Mouse (Mus musculus) left cerebral cortex, adult 8-10 months (tissue): ENCODE results near the gene Plce1. TPM values are rescaled to one million over a fixed set of nuclear protein-coding genes. Genes with fewer than 3 reads are reported as not detected.
"Not testable (repeated sequence)": the region's sequence is repeated elsewhere in the genome, so short reads cannot be mapped to it uniquely, and the experiment has no call there.

Experiments
- DNase-seq, 2 experiments: peaks; one replicate each; pipeline ENCODE4 v3.0.0; 2022; ENCODE audit warnings: low spot score in 2 of 2
- total RNA-seq, 4 experiments: library from RNA; stranded (reverse); gene quantifications; 2 replicates each; pipeline ENCODE4 v1.2.4; 2022

Gene Plce1
- total RNA-seq, 4 experiments from 2014 or later, result 6.1 to 12.6 (median 8.8) TPM

GRCm38 (mm10) chr19:38632251-38632650 lies 151.3 kb downstream of the Plce1 start:
- no peak for DNase-seq

GRCm38 (mm10) chr19:38633306-38633705 lies 152.4 kb downstream of the Plce1 start:
- no peak for DNase-seq

GRCm38 (mm10) chr19:38639050-38639449 lies 158.1 kb downstream of the Plce1 start:
- no peak for DNase-seq

- no peak for DNase-seq
Measured at GRCm38 (mm10) chr19:38639805-38640204, 158.9 kb downstream of the Plce1 start.

DNA sequence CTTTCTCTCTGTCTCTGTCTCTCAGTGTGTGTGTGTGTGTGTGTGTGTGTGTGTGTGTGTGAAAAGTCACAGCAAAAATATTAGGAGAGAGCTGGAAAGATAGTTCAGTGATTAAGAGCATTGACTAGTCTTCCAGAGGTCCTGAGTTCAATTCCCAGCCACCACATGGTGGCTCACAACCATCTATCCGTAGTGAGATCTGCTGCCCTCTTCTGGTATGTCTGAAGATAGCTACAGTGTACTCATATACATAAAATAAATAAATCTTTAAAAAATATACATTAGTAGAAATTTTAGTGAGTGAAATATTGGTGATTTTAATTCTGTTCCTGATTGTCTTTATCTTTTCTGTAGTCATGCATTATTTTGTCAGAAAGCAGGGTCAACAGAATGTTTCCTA lies 161.6 kb downstream of the Plce1 start:
- DNase-seq, result not testable (repeated sequence)

- DNase-seq, result no peak
Measured at GRCm38 (mm10) chr19:38644871-38645595, 164.1 kb downstream of the Plce1 start.

- DNase-seq, result no peak
Measured at GRCm38 (mm10) chr19:38657980-38658379, 177.1 kb downstream of the Plce1 start.

GRCm38 (mm10) chr19:38665398-38665797 lies 184.5 kb downstream of the Plce1 start:
- no peak for DNase-seq

DNA sequence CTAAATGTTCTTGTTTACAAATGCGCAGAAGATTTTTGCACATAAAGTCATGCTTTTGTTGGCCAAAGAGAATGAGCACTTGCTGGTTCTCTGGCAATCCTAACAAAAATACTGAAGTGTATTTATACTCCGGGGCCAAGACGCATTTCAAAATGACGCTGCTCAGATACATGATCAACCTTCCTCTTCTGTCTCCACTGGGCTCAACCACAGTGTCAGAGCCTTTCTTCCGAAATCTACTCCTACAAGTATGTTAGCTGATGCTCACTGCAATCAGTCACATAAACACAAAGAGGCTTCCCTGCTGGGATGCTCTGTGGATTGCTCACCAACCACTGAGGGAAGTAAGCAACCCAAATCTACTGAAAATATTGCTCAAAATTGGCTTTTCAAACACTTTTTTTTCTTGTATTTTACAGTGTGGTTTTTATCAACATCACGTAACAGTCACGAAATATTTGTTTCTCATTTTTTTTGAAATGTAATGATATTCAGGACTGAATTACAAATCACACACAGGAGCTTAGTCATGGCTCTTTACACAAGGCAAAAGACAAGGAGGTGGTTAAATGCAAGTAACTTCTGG lies 191.2 kb downstream of the Plce1 start:
- no peak for DNase-seq

- DNase-seq, result no peak
Measured at GRCm38 (mm10) chr19:38673936-38674335, 193.0 kb downstream of the Plce1 start.

- no peak for DNase-seq
Measured at GRCm38 (mm10) chr19:38678655-38679054, 197.7 kb downstream of the Plce1 start.

DNA sequence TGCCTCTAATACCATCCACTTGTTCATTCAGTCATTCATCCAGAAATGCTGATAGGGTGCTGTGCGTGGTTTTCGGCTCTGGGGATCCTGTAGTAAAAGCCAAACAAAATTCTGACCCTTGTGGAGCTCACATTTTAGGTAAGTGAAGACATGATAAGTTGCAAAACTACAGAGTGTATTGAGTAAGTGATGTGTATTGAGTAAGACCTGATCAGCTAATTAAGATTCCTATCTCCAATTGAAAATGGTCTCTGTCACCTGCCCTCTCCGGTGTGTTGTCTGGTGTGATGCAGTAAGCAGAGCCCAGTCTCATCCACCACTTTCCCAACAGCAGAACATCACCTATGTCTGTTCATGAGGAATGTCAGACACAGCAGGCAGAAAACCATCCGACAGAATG lies 198.6 kb downstream of the Plce1 start:
- DNase-seq, result no peak

DNA sequence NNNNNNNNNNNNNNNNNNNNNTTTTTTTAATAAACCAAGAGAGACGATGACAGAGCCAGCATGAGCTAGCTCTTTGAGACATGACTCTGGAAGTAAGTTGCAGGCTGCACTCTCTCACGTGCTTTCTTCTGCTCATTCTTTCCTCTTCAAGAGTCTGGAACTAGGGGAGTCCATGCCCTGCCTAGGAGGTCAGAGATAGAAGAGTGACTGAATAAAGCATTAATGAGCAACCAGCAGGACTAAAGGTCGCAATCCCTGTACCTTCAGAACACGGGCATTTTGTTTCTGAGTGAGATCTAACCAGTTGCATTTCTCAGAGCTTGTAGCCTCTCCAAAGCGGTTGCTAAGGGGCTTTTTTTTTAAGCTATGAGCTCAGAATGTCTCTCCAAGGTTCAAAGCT lies 206.4 kb downstream of the Plce1 start:
- no peak for DNase-seq

DNA sequence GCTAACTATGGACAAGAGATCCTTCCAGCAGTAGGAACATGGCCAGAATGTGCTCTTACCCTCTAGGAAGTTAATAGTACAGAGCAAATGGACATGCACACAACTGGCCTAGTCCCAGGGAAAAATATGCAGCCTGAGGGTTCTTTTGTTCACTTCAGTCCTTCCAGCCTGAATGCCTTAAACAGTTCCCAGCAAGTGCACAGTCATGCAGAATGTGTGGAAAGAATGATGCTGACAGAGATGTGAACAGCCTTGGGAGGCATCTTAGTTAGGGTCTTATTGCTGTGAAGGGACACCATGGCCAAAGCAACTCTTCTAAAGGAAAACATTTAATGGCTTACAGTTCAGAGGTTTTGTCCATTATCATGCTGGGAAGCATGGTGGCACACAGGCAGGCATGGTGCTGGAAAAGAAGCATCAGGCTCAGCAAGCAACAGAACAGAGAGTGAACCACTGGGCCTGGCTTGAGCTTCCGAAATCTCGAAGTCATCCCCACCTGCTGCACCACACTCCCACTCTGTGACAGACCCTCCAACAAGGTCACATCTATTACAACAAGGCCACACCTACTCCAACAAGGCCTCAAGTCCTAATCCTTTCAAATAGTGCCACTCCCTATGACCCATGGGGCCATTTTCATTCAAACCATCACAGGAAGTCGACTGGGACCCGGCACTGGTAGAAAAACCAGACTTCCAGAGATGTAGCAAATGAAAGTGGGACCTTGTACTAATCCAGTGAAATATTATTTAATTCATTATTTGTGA lies 208.0 kb downstream of the Plce1 start:
- DNase-seq, result no peak

- no peak for DNase-seq
Measured at GRCm38 (mm10) chr19:38690276-38690675, 209.4 kb downstream of the Plce1 start.

DNA sequence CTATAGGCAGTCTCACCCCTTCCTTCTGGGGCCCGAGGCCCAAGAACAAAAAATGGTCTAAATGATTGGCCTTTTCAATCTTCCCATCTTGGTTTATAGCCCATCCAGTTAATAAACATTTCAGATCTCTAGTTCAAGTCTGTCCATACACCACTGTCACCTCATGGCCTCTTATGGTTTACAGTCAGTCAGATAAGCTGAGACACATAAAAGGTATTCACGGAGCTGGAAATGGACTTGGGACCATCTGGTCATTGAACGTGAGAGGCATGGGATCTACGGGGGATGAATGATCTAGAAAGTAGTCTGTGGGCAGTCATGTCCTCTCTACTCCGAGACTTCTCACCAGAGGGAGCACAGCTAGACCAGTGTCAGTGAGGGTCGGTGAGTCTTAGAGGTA lies 210.6 kb downstream of the Plce1 start:
- no peak for DNase-seq

- no peak for DNase-seq
Measured at GRCm38 (mm10) chr19:38693331-38693730, 212.4 kb downstream of the Plce1 start.

DNA sequence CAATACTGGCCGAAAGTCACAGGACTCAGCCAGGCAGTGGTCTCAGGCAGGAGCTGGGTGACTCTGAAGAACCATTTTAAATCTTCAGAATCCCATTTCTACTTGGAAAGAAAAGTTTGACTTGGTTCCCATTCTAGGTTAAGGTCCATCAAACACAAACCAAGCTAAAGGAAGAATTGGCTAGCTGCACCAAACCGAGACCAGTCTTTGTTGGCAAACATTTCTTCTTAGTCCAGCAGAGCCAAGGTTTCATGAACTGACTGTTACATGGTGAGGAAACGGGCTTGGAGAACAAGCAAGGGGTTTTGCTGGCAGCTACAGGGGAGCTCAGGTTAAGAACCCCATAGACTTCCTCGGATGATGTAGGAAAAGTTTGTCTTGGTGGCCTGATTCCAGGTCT lies 212.9 kb downstream of the Plce1 start:
- DNase-seq, result no peak

DNA sequence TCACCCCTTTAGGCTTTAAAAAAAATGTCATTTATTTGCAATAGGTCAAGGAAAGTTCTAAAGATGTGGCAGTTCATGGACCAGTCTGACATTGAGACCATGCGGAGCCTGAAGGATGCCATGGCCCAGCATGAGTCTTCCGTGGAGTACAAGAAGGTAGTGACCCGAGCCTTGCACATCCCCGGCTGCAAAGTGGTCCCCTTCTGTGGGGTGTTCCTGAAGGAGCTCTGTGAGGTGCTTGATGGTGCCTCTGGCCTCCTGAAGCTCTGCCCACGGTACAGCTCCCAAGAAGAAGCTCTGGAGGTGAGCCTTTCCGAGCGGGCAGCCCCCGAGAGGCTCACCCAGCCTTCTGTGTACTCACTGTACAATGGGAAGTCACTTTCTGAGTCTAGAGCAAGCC lies 220.9 kb downstream of the Plce1 start:
- no peak for DNase-seq

DNA sequence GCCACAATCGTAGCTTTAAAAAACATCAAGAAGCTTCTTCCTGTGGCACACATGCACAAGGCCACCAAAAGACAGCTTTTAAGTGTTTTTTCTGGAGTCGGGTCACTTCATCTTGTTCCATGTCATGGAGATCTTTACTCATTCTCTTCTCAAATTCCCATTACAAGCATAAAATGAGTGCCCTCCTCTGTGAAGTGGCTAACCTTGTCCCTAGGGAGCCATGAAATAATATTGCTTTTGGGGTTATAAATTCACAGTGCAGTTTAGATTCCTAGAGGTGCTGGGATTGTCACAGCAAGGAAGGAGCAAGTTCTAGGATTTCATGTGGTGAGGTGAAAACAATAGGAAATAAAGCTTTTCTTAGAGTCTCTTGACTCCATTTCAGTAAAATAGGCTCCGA lies 223.8 kb downstream of the Plce1 start:
- DNase-seq, result no peak

- DNase-seq, result no peak
Measured at GRCm38 (mm10) chr19:38705244-38705643, 224.3 kb downstream of the Plce1 start.

GRCm38 (mm10) chr19:38706449-38706848 lies 225.5 kb downstream of the Plce1 start:
- DNase-seq, result no peak

DNA sequence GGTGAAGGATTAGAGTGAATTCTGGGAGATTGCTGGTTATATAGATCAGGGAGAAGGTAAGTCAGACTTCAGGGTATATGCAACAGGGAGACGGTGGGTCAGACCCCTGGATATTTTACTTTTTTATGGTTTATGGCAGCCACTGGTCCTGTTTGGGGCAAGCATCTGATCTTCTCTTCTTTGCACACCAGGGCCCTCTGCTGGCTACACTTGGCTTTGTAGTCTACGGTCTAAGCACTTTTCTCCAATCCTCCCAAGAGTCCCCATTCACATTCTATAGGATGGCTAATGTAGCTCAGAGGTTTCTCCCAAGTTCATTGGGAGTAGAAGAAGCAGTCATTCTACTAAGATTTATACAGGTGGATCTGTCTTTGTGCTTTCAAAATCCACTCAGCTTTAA lies 228.5 kb downstream of the Plce1 start:
- no peak for DNase-seq
